Mouse (Mus musculus): ENCODE results near the gene Itpr1. TPM values are rescaled to one million over a fixed set of nuclear protein-coding genes. Genes with fewer than 3 reads are reported as not detected.

The Itpr1 gene
- polyA plus RNA-seq, 1 experiment from 2014 or later: 10.2 TPM

- Histone ChIP-seq H3K4me1 (no peaks in the 10 kb centered on the region), H3K9me3 (no peaks in the 10 kb centered on the region), H3K27me3 (no peaks in the 10 kb centered on the region), H3K9ac (no peak overlapping the region), H3K4me2 (no peak overlapping the region), H3K4me3 (replicated peaks) (no peak overlapping the region), H3K27ac (no peak overlapping the region), H3K36me3 (replicated peaks) (no peaks in the 10 kb centered on the region)
- no peak for ATAC-seq (ENCODE audit: low FRiP score)
- WGBS: 79% methylated on average over 5 of the region's 5 CpGs
Measured at GRCm38 (mm10) chr6:108342989-108343388, 130.1 kb downstream of the Itpr1 start.

DNA sequence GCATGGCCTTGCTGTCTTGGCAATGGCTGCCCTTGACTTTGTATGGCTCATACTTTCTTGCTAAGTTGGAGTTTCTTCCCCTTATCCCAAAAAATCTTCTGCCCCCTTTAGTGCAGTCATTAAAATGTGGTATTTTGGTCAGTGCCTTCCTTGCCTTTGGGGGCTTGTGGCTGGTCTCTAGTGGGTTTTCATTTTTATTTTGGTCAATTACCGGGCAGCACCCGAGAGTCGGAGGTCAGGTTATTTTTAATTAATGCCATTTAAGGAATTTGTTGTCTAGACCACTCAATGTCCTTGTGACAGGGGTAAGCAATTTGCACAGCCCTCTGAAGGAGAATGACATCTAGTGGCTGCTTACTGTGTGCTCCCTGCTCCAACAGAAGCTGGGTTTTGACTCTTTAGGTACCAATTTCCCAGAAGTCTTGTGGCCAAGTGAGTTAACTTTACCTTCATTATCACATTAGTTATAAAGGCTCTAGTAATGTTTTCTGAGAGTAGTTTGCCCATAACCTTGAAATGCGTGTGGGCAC lies 130.9 kb downstream of the Itpr1 start:
- ATAC-seq (ENCODE audit: low FRiP score): no peak
- Histone ChIP-seq H3K27ac (no peak overlapping the region), H3K4me3 (replicated peaks) (no peak overlapping the region), H3K9ac (no peak overlapping the region), H3K4me1 (no peaks in the 10 kb centered on the region), H3K4me2 (no peak overlapping the region), H3K36me3 (replicated peaks) (no peaks in the 10 kb centered on the region), H3K27me3 (no peaks in the 10 kb centered on the region), H3K9me3 (no peaks in the 10 kb centered on the region)
- WGBS: 76% methylated on average over 4 of the region's 4 CpGs

DNA sequence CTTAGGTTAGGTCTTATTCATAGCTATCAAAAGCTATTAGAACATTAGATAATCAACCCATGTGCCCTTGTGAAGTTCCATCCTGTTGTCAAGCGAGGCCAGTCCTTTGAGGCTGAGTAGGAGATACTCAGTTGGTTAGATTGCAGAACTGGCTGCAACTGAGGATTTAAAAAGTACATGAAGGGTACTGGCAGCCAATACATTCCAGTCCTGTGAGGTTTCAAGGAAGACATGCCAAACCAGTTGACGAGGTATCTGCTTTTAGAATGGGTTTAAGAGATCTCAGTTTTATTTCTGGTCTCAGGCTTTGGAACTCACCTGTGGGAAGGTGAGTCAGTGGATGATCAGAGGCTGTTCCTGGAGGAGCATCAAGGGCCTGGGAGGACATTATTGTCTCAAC lies 137.9 kb downstream of the Itpr1 start:
- Histone ChIP-seq H3K4me1 (no peaks in the 10 kb centered on the region), H3K9ac (no peak overlapping the region), H3K27me3 (no peaks in the 10 kb centered on the region), H3K36me3 (replicated peaks) (no peaks in the 10 kb centered on the region), H3K4me2 (no peak overlapping the region), H3K9me3 (no peaks in the 10 kb centered on the region), H3K4me3 (replicated peaks) (no peak overlapping the region), H3K27ac (no peak overlapping the region)
- ATAC-seq (ENCODE audit: low FRiP score): no peak
- WGBS: 84% methylated on average over 2 of the region's 2 CpGs

DNA sequence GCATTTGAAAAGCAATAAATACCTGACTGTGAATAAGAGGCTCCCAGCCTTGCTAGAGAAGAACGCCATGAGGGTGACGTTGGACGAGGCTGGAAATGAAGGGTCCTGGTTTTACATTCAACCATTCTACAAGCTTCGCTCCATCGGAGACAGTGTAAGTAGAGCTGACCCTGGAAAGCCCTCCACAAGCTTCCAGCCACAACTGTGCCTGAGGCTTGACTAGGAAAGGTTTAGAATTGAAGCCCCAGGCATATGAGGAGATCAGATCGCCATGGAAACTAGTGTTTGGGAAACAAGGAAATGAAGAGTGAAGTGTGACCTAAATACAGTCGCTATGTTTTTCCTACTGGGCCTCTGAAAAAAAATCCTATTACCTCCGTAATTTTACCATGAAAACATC lies 139.1 kb downstream of the Itpr1 start:
- Histone ChIP-seq H3K27me3 (no peaks in the 10 kb centered on the region), H3K9ac (no peak overlapping the region), H3K27ac (no peak overlapping the region), H3K4me1 (no peaks in the 10 kb centered on the region), H3K36me3 (replicated peaks) (no peaks in the 10 kb centered on the region), H3K4me2 (no peak overlapping the region), H3K9me3 (no peaks in the 10 kb centered on the region), H3K4me3 (replicated peaks) (no peak overlapping the region)
- ATAC-seq (ENCODE audit: low FRiP score): no peak
- 84% methylated on average over 8 of the region's 8 CpGs for WGBS

DNA sequence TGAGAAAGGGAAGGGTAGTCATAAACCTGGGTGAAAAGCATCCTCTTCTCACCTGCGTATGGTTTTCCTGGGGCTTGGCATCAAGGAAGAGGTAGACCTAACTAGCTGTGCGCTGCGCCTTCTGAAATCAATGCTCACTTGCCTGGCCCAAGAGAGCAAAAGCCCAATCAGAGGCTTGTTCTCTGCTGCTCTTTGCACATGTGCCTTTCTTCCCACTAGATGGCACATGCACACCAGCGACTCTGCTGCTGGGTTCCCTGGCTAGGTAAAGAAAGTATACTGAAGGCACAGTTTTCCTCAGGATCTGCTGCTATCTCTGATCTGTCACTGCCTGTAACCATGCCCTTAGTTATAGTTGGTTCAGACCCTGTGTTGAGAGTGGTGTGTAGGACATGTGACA lies 154.5 kb downstream of the Itpr1 start:
- 76% methylated on average over 4 of the region's 4 CpGs for WGBS
- no peak for ATAC-seq (ENCODE audit: low FRiP score)
- H3K27ac ChIP-seq: no peak overlapping the region

DNA sequence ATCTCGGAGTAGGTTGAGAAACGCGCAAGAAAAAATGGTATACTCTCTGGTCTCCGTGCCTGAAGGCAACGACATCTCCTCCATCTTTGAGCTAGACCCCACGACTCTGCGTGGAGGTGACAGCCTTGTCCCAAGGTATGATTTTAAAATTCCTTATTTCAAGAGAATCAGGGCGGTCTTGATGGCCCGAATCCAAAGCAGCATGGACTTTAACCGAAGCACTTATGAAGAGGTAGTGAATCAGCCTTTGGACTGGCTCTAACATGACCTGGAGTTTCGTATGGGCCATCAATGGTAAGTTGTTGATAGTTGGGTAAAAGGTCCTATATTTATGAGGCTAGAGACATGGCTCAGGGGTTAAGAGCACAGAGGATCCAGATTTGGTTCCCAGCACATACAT lies 156.1 kb downstream of the Itpr1 start:
- H3K9me3 ChIP-seq: no peaks in the 10 kb centered on the region
- no peaks in the 10 kb centered on the region; the same call in 1 of the 2 replicates for H3K36me3 ChIP-seq (replicated peaks)
- no peak overlapping the region for H3K4me3 ChIP-seq (replicated peaks)
- no peak overlapping the region for H3K4me2 ChIP-seq
- no peaks in the 10 kb centered on the region for H3K4me1 ChIP-seq
- H3K27ac ChIP-seq: no peak overlapping the region
- ATAC-seq (ENCODE audit: low FRiP score): no peak
- no peak overlapping the region for H3K9ac ChIP-seq
- WGBS: 96% methylated on average over 11 of the region's 11 CpGs
- no peaks in the 10 kb centered on the region for H3K27me3 ChIP-seq

More for the DNA sequence above, 154.5 kb downstream of the Itpr1 start:
- H3K36me3 ChIP-seq (replicated peaks): no peaks in the 10 kb centered on the region; the same call in 1 of the 2 replicates
- no peak overlapping the region for H3K9ac ChIP-seq
- H3K27me3 ChIP-seq: no peaks in the 10 kb centered on the region
- H3K9me3 ChIP-seq: no peaks in the 10 kb centered on the region
- no peaks in the 10 kb centered on the region for H3K4me1 ChIP-seq
- H3K4me3 ChIP-seq (replicated peaks): no peak overlapping the region
- H3K4me2 ChIP-seq: no peak overlapping the region

GRCm38 (mm10) chr6:108371347-108371893 lies 158.5 kb downstream of the Itpr1 start:
- ATAC-seq (ENCODE audit: low FRiP score): no peak
- Histone ChIP-seq H3K27ac (no peak overlapping the region), H3K4me2 (no peak overlapping the region), H3K27me3 (no peaks in the 10 kb centered on the region), H3K4me1 (no peaks in the 10 kb centered on the region), H3K9me3 (no peaks in the 10 kb centered on the region), H3K4me3 (replicated peaks) (no peak overlapping the region), H3K36me3 (replicated peaks) (no peaks in the 10 kb centered on the region; the same call in 1 of the 2 replicates), H3K9ac (no peak overlapping the region)
- 92% methylated on average over 7 of the region's 7 CpGs for WGBS

DNA sequence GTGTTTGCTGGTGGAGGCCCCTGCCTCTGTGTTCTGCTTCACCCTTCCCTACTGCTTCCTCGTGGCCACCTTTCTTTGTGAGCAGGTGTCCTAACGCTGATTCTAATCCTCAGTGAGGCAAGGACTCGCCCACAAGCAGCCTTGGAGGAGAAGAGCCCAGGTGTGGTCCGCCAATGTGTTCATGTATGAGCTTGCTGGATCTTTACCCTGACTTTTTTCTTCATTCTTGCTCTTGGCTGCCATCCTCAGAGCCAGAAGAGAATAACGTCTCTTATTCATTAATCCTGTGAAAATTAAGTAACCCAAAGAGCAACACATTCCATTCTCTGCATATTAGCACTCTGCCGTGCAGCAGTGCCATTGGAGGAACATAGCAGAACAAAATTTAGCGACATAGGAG lies 161.1 kb downstream of the Itpr1 start:
- Histone ChIP-seq H3K36me3 (replicated peaks) (no peaks in the 10 kb centered on the region; the same call in 1 of the 2 replicates), H3K4me2 (no peak overlapping the region), H3K9ac (no peak overlapping the region), H3K27ac (no peak overlapping the region), H3K4me1 (no peaks in the 10 kb centered on the region), H3K27me3 (no peaks in the 10 kb centered on the region), H3K9me3 (no peaks in the 10 kb centered on the region), H3K4me3 (replicated peaks) (no peak overlapping the region)
- ATAC-seq (ENCODE audit: low FRiP score): no peak
- WGBS: 71% methylated on average over 7 of the region's 7 CpGs

DNA sequence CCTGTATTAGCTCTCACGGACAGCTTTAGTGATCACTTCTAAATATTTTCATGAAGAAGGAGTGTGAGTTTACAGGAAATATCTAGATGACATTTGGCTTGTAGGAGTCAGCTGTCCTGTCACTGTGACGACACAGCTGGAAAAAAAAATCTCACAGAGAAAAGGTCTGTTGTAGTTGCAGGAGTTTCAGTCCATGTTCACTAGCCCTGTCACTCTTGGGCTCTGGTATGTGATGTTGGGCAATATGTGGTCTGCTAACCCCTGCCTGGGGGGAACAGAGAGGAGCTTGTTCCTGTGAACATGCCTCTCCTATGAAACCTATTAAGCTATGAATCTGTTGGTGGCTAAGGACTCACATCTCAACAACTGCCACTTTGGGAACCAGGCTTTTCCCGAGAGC lies 166.1 kb downstream of the Itpr1 start:
- Histone ChIP-seq H3K4me3 (replicated peaks) (no peak overlapping the region), H3K9ac (no peak overlapping the region), H3K4me2 (no peak overlapping the region), H3K27me3 (no peaks in the 10 kb centered on the region), H3K27ac (no peak overlapping the region), H3K4me1 (no peaks in the 10 kb centered on the region), H3K9me3 (no peaks in the 10 kb centered on the region), H3K36me3 (replicated peaks) (peaks cover 14% of the 10 kb centered on the region)
- 93% methylated on average over 3 of the region's 3 CpGs for WGBS
- ATAC-seq (ENCODE audit: low FRiP score): no peak

- H3K36me3 ChIP-seq (replicated peaks): peaks cover 14% of the 10 kb centered on the region
- no peak overlapping the region for H3K9ac ChIP-seq
- H3K27me3 ChIP-seq: no peaks in the 10 kb centered on the region
- H3K4me1 ChIP-seq: no peaks in the 10 kb centered on the region
- H3K9me3 ChIP-seq: no peaks in the 10 kb centered on the region
- H3K27ac ChIP-seq: no peak overlapping the region
- H3K4me2 ChIP-seq: no peak overlapping the region
- H3K4me3 ChIP-seq (replicated peaks): no peak overlapping the region
- WGBS: 79% methylated on average over 2 of the region's 2 CpGs
- ATAC-seq (ENCODE audit: low FRiP score): no peak
Measured at GRCm38 (mm10) chr6:108380209-108380608, 167.3 kb downstream of the Itpr1 start.

DNA sequence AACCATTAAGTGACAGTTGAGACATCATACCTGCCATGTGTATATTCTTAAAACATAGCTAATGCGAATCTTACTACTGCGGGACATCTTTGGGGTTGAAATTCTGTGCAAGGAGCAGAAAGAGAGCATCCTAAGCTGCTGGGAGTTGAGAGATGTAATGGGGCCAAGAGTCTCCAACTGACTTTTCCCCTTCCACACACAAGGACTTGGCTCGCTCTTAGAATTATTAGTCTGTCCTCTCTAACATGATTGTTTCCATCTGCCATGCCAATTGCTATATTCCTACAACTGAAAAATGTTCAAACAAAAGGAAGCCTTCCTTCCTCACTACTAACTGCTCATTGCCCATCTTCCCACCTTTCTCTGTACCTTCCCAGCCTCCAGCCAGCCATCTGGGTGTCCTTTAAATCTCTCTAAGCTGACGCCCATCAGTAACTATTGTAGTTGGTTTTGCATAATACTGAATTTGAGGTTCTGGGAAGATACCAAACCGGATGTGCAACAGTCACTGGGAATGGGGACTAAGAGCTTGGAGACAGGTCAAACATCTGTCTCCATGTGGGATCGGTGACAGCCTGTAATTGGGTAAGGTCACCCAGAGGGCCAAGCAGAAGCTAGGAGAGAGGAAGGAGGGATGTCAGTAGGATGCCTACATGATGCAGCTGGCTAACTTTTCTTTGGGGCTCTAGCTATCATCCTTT lies 177.9 kb downstream of the Itpr1 start:
- Histone ChIP-seq H3K4me3 (replicated peaks) (no peak overlapping the region), H3K4me1 (no peaks in the 10 kb centered on the region), H3K9ac (no peak overlapping the region), H3K36me3 (replicated peaks) (no peaks in the 10 kb centered on the region; the same call in none of the 2 replicates), H3K27ac (no peak overlapping the region), H3K9me3 (no peaks in the 10 kb centered on the region), H3K27me3 (no peaks in the 10 kb centered on the region), H3K4me2 (no peak overlapping the region)
- ATAC-seq (ENCODE audit: low FRiP score): no peak
- 89% methylated on average over 6 of the region's 6 CpGs for WGBS

- H3K4me1 ChIP-seq: no peaks in the 10 kb centered on the region
- no peak overlapping the region for H3K27ac ChIP-seq
- WGBS: 92% methylated on average over 8 of the region's 8 CpGs
- no peak overlapping the region for H3K9ac ChIP-seq
- no peak for ATAC-seq (ENCODE audit: low FRiP score)
- H3K9me3 ChIP-seq: no peaks in the 10 kb centered on the region
- no peak overlapping the region for H3K4me2 ChIP-seq
- no peak overlapping the region for H3K4me3 ChIP-seq (replicated peaks)
- no peaks in the 10 kb centered on the region; the same call in none of the 2 replicates for H3K36me3 ChIP-seq (replicated peaks)
- no peaks in the 10 kb centered on the region for H3K27me3 ChIP-seq
Measured at GRCm38 (mm10) chr6:108393131-108393530, 180.2 kb downstream of the Itpr1 start.

- no peak overlapping the region for H3K27ac ChIP-seq
- no peaks in the 10 kb centered on the region for H3K9me3 ChIP-seq
- WGBS: 83% methylated on average over 3 of the region's 3 CpGs
- no peaks in the 10 kb centered on the region; the same call in 1 of the 2 replicates for H3K36me3 ChIP-seq (replicated peaks)
- H3K4me1 ChIP-seq: no peaks in the 10 kb centered on the region
- H3K9ac ChIP-seq: no peak overlapping the region
- H3K27me3 ChIP-seq: no peaks in the 10 kb centered on the region
- H3K4me2 ChIP-seq: no peak overlapping the region
- ATAC-seq (ENCODE audit: low FRiP score): no peak
- H3K4me3 ChIP-seq (replicated peaks): no peak overlapping the region
Measured at GRCm38 (mm10) chr6:108397956-108398355, 185.1 kb downstream of the Itpr1 start.

Data from forebrain, embryonic 12.5 days (tissue).